Mouse (Mus musculus) layer of hippocampus, adult 18-20 months (tissue): ENCODE measurements at regions not wholly inside any gene's neighbourhood (a gene's known extent, or its start where the extent isn't known, plus 50 kb on each side); places are given as distances from the start of the nearest gene placed in this dataset.

ENCODE experiments used
- DNase-seq, 2 experiments: peaks; one replicate each; pipeline ENCODE4 v3.0.0; 2022; ENCODE audit warnings: low spot score in 2 of 2

GRCm38 (mm10) chr8:126160356-126160975, 137.9 kb upstream of the Slc35f3 start:
- no peak for DNase-seq

DNA sequence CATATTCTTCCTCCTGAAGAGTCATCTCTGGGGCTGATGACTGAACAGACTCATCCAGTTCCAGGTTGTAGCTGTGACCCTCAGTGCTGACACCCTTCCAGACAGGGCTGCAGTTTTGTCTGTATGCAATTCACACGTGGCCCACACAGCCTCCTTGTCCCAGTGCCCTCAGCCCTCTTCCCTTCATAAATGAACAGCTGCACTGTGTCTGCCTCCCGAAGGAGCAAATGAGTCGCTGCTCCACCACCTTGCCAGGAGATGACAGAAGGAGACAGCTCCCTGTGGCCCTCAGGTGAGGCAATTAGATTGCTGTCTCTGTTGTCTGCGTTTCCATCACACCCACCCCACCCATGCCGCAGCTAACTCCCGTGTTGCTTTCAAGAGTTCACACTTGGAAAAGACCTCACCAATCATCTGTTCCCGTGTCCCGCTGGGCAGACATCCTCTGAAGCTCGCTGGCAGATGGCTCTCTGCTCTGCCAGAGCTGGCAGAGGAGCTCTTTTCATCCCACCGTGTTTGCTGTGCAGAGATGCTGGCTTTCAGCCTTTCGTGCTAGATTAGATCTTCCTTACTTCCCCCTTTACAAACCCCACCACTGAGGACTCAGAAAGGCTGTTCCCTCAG, 135.5 kb upstream of the Slc35f3 start:
- DNase-seq: peak; percentile 80 to 86

GRCm38 (mm10) chr8:126163954-126164353, 134.4 kb upstream of the Slc35f3 start:
- DNase-seq: no peak

DNA sequence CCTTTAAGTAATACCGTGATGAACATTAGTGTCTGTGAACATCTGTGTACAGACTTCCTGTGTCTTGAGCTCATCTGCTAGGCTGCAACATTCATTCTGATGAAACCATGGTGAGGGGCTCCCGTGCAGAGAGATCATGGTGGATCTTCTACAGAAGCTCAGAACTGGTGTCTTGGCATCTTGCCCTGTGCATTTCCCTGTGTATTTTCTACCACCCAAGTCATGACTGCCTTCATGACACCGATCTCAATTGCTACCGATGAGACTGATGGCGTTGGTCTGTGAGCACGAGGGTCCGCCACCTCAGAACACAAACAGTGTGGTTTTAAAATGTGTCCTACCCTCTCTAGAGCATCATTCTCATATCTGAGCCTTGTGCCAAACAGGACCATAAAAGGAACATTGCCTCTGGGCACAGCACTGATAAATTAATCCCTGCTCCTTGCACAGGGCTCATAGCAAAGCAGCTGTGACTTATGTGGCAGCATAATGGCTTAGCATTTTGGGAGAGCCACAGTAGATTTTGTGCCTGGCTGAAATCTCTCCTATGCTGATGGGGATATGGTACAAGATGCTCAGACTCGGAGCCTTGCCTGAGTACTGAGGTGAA, 132.8 kb upstream of the Slc35f3 start:
- DNase-seq: no peak

DNA sequence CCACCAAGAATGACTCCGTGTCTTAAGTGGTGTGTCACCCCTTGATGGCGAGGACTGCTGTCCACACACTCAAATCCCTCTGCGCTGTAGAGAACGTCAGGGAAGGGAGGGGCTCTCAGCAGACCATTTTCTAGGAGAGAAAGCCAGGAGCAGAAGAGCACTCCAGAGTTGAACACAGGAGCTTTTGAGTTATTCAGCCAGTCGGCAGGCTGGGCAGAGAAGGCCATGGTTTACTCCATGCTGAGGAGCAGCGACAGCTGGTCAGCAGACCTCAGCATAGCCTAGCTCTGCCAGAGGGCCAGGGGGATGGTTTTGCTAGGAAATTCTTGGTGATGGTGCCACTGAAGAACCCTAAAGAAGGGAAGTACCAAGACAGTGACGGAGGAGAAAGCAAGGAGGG, 132.0 kb upstream of the Slc35f3 start:
- DNase-seq: no peak

DNA sequence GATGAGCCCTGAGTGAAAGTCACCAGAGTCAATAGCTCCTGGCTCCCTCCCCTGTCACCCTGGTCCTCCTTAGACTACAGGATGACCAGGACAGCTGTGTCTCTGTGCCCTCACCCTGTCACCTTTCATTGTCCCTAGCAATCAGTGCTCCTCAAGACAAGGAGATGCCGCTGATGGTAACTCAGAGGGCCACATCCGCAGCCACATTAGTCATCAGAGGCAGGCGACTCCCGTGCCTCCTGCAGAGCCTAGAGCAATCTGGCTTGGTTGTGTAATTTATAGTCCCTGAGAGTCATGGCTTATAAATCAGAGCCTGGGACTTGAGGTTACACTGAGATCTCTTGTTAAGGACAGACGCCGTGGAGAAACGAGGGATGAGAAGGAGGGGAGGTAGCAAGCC, 123.9 kb upstream of the Slc35f3 start:
- peak in 1 of 2 experiments; percentile 35 for DNase-seq

DNA sequence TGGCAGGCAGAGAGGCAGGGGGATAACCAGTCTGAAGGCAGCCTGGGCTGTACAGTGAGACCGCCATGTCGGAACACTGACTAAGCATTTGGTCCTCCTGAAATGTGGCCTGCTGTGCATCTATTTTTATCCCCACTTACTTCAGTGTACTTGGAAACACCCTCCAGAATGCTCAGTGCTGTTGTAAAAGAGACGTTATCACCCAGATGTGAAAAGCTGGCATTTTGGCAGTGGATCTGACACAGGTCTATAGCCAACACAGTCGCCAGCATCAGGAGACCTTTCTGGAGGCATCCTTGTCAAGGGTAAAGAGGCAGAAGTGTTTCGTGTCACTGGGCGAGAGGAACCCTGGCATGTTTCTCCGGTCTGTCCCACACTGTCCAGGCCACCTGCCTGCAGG, 122.1 kb upstream of the Slc35f3 start:
- no peak for DNase-seq

- DNase-seq: no peak
Observed at GRCm38 (mm10) chr8:126177855-126178254, 120.5 kb upstream of the Slc35f3 start.

DNA sequence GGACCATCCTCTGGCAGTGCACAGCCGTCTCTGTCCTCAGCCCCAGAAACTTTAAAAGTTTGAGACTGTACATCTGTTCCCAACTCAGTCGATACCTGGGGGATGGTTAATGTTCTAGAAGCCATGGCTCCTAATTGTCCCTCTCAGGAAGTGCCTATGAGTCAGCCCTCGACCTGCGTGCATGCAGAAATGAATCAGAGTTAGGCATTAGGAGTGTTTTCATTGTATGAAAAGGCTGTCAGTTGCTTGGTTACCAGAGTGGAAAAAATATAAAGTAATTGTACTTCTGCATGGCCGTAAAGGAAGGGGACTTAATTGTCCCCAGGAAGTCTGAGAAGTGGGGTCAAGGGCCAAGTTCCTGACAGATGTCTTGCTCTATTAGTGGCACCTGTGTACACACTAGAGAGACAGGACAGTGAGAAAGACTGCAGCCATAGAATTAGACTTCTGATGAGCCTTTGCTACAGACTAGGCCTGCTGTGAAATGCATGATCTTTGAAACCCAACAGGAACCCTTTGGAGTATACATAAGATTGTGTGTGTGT, 109.5 kb upstream of the Slc35f3 start:
- DNase-seq: no peak

GRCm38 (mm10) chr8:126195616-126196015, 102.7 kb upstream of the Slc35f3 start:
- no peak for DNase-seq

- DNase-seq: no peak
Observed at GRCm38 (mm10) chr8:126210561-126210960, 87.8 kb upstream of the Slc35f3 start.

GRCm38 (mm10) chr8:126212802-126213201, 85.6 kb upstream of the Slc35f3 start:
- no peak for DNase-seq

GRCm38 (mm10) chr8:126214571-126214970, 83.8 kb upstream of the Slc35f3 start:
- DNase-seq: no peak

GRCm38 (mm10) chr8:126216391-126216790, 82.0 kb upstream of the Slc35f3 start:
- DNase-seq: peak in 1 of 2 experiments; percentile 69

- DNase-seq: no peak
Observed at GRCm38 (mm10) chr8:126221631-126222030, 76.7 kb upstream of the Slc35f3 start.

- no peak for DNase-seq
Observed at GRCm38 (mm10) chr8:126231801-126232200, 66.6 kb upstream of the Slc35f3 start.

- no peak for DNase-seq
Observed at GRCm38 (mm10) chr8:126232521-126232920, 65.8 kb upstream of the Slc35f3 start.

- no peak for DNase-seq
Observed at GRCm38 (mm10) chr8:126239684-126240083, 58.7 kb upstream of the Slc35f3 start.

- no peak for DNase-seq
Observed at GRCm38 (mm10) chr8:126244321-126244720, 54.0 kb upstream of the Slc35f3 start.
